Mouse (Mus musculus): ENCODE measurements around the gene BC005624. TPM values are rescaled to one million over a fixed set of nuclear protein-coding genes. Genes with fewer than 3 reads are reported as not detected.

The BC005624 gene
- total and polyA plus RNA-seq, 3 experiments, result 39.6 to 63.0 TPM; not detected in 1

DNA sequence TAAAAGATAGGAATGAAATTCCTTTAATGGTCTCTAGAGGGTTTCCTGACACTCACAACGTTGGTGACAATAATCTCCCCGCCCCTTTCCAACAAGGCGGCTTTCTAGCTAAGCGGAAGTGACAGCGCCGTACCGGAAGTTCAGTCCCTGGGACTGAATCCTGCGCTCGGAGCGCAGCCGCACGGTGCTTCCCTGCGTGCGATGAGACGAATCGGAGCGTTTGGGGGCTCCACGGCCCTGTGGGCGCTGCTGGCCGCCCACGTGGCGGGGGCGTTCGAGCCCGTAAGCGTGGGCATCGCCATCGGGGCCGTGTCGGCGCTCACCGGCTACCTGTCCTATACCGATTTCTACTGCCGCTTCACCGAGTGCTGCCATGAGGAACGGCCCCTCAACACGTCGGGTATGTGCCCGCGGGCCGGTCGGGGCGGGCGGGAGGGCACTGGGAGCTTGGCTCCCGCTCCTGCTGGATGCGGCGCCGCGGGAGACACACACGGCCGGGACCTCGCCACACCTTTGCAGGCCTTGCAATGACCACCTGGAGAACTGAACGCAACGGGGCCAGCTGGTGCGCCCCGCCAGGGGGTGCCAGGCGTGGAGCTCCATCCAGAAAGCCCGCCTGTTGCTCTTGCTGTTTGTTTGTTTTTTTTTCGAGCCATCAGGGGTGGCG is 29.0 kb downstream of the BC005624 start, which contains the start of gene Tor1b (continued):
- TF ChIP-seq E2F4 (IDR thresholded peaks at IDR 0.05; ENCODE audit: borderline replicate concordance, low read depth, low read length) (0 out of 2 replicates have a peak, but pooled peaks have one; percentile 8), ELF1 (IDR thresholded peaks at IDR 0.05; ENCODE audit: low read depth, low read length) (peak; percentile 87), MYC (IDR thresholded peaks at IDR 0.05; ENCODE audit: low read depth, low read length) (peak; percentile 90)

DNA sequence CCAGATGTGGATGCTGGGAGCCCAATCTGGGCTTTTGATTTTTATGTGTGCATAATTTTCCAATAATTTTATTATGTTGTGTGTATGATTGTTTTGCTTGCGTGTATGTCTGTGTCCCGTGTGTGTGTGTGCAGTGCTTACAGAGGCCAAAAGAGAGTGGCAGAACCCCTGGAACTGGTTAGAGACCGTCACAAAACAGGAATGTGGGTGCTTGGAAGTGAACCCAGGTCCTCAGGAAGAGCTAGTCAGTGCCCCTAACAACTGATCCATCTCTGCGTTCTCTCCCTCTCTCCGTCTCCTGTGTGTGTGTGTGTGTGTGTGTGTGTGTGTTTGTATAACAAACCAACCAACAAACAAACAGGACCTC is 29.6 kb downstream of the BC005624 start:
- Histone ChIP-seq H3K9me3 (replicated peaks; ENCODE audit: insufficient read depth, low read length) (no peaks in the 10 kb centered on the region), H3K4me1 (ENCODE audit: control insufficient read depth in 1 of 2, insufficient read depth in 2 of 2, low read length in 2 of 2) (peaks cover 4 to 14% of the 10 kb centered on the region in 2 experiments; a peak in 2 of 4 replicates), H3K9ac (ENCODE audit: control insufficient read depth, low read depth, low read length, poor library complexity, severe bottlenecking) (peak overlapping the region; percentile 67), H3K36me3 (ENCODE audit: control insufficient read depth in 1 of 2, insufficient read depth in 2 of 2, low read length in 2 of 2) (peaks cover 6 to 8% of the 10 kb centered on the region in 2 experiments; a peak in 2 of 4 replicates), H3K79me2 (ENCODE audit: control insufficient read depth, insufficient read depth, low read length, poor library complexity) (peaks cover 41% of the 10 kb centered on the region), H3K27ac (ENCODE audit: control insufficient read depth, low read depth, low read length) (peak overlapping the region; percentile 62), H3K4me3 (ENCODE audit: control insufficient read depth in 1 of 2, insufficient read depth in 1 of 2, low read depth in 2 of 2, low read length in 2 of 2) (peak overlapping the region; percentile 45 to 84), H3K27me3 (ENCODE audit: control insufficient read depth in 1 of 2, insufficient read depth in 2 of 2, low read length in 2 of 2) (peaks cover 0 to 4% of the 10 kb centered on the region in 2 experiments; a peak in 3 of 4 replicates)
- no peak for TF ChIP-seq TAL1 (IDR thresholded peaks at IDR 0.05; ENCODE audit: low read length)
- TF ChIP-seq MAX (IDR thresholded peaks at IDR 0.05; ENCODE audit: low read length), result no peak
- no peak for TF ChIP-seq MAFK (IDR thresholded peaks at IDR 0.05; ENCODE audit: borderline replicate concordance, low read depth, low read length)
- TF ChIP-seq GATA1 (IDR thresholded peaks at IDR 0.05; ENCODE audit: low read depth, low read length), result no peak
- TF ChIP-seq MYC (IDR thresholded peaks at IDR 0.05; ENCODE audit: low read depth, low read length), result no peak
- no peak for TF ChIP-seq KAT2A (conservative IDR thresholded peaks at IDR 0.05; ENCODE audit: low read depth, low read length)
- no peak for TF ChIP-seq POLR2A (IDR thresholded peaks at IDR 0.05; ENCODE audit: control insufficient read depth in 1 of 2, insufficient read depth in 1 of 2, low read depth in 1 of 2, low read length in 2 of 2, poor library complexity in 1 of 2)
- TF ChIP-seq TBP (IDR thresholded peaks at IDR 0.05; ENCODE audit: low read depth, low read length), result no peak
- TF ChIP-seq SMC3 (IDR thresholded peaks at IDR 0.05; ENCODE audit: low read depth, low read length), result no peak
- no peak for TF ChIP-seq BHLHE40 (IDR thresholded peaks at IDR 0.05; ENCODE audit: borderline replicate concordance, low read depth, low read length)
- TF ChIP-seq TCF12 (IDR thresholded peaks at IDR 0.05; ENCODE audit: low read depth, low read length), result no peak
- TF ChIP-seq CTCF (IDR thresholded peaks at IDR 0.05 in 2 of 3, conservative IDR thresholded peaks at IDR 0.05 in 1 of 3; ENCODE audit: control insufficient read depth in 1 of 3, insufficient read depth in 1 of 3, low read depth in 2 of 3, low read length in 3 of 3, poor library complexity in 1 of 3, severe bottlenecking in 1 of 3), result no peak
- no peak for TF ChIP-seq ZMIZ1 (IDR thresholded peaks at IDR 0.05; ENCODE audit: low read depth, low read length)
- no peak for TF ChIP-seq ZKSCAN1 (IDR thresholded peaks at IDR 0.05; ENCODE audit: low read depth, low read length)
- no peak for TF ChIP-seq SIN3A (IDR thresholded peaks at IDR 0.05; ENCODE audit: low read length)
- TF ChIP-seq RAD21 (IDR thresholded peaks at IDR 0.05; ENCODE audit: low read depth, low read length), result no peak
- no peak for DNase-seq (ENCODE audit: low read depth, low spot score)

DNA sequence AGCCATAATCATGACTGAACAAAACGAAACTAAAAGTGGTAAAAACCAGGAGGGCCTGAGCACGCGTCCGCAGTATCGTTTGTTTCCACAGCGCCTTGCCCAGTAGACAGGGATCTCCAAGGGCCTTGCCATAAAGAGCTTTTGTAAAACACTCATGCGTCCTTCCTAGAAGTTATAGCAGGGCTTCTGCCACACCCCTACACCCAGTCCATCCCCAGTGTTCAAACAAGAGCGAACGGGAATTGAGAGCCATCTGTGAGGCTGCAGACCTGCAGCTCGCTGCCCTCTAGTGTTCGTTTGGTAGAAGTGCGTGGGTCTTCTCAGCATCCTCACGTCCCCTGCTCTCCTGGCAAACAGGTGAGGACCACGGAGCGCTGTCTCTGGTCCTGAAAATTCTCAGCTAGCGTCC is 39.4 kb downstream of the BC005624 start:
- DNase-seq (ENCODE audit: low read depth, low spot score), result peak; percentile 93
- Histone ChIP-seq H3K27me3 (ENCODE audit: control insufficient read depth in 1 of 2, insufficient read depth in 2 of 2, low read length in 2 of 2) (peaks cover 7 to 9% of the 10 kb centered on the region in 2 experiments), H3K27ac (ENCODE audit: control insufficient read depth, low read depth, low read length) (peak overlapping the region; percentile 3; the same call in 1 of the 2 replicates), H3K79me2 (ENCODE audit: control insufficient read depth, insufficient read depth, low read length, poor library complexity) (no peaks in the 10 kb centered on the region; the same call in 1 of the 2 replicates), H3K9ac (ENCODE audit: control insufficient read depth, low read depth, low read length, poor library complexity, severe bottlenecking) (peak overlapping the region; percentile 51), H3K4me1 (ENCODE audit: control insufficient read depth in 1 of 2, insufficient read depth in 2 of 2, low read length in 2 of 2) (peaks cover 0 to 4% of the 10 kb centered on the region in 2 experiments; a peak in 2 of 4 replicates), H3K36me3 (ENCODE audit: control insufficient read depth in 1 of 2, insufficient read depth in 2 of 2, low read length in 2 of 2) (peaks cover 0 to 7% of the 10 kb centered on the region in 2 experiments; a peak in 1 of 4 replicates), H3K4me3 (ENCODE audit: control insufficient read depth in 1 of 2, insufficient read depth in 1 of 2, low read depth in 2 of 2, low read length in 2 of 2) (peak overlapping the region; percentile 62 to 82), H3K9me3 (replicated peaks; ENCODE audit: insufficient read depth, low read length) (no peaks in the 10 kb centered on the region)
- peak; percentile 60; the same call in 1 of the 2 replicates for TF ChIP-seq HCFC1 (IDR thresholded peaks at IDR 0.05; ENCODE audit: low read depth, low read length)
- peak in 1 of 2 experiments; percentile 55; a peak in 2 of 4 replicates for TF ChIP-seq POLR2A (IDR thresholded peaks at IDR 0.05; ENCODE audit: control insufficient read depth in 1 of 2, insufficient read depth in 1 of 2, low read depth in 1 of 2, low read length in 2 of 2, poor library complexity in 1 of 2)
- peak; percentile 41; the same call in 1 of the 2 replicates for TF ChIP-seq MAZ (IDR thresholded peaks at IDR 0.05; ENCODE audit: low read depth, low read length)
- no peak for TF ChIP-seq JUND (IDR thresholded peaks at IDR 0.05; ENCODE audit: low read depth, low read length)
- no peak for TF ChIP-seq MEF2A (IDR thresholded peaks at IDR 0.05; ENCODE audit: extremely low read depth, insufficient replicate concordance, low read depth, low read length, poor library complexity, severe bottlenecking)
- TF ChIP-seq POLR2AphosphoS5 (IDR thresholded peaks at IDR 0.05; ENCODE audit: borderline replicate concordance, low read depth, low read length), result no peak
- TF ChIP-seq ZNF384 (IDR thresholded peaks at IDR 0.05; ENCODE audit: low read depth, low read length), result no peak
- TF ChIP-seq USF1 (IDR thresholded peaks at IDR 0.05; ENCODE audit: low read depth, low read length), result no peak
- TF ChIP-seq MAFK (IDR thresholded peaks at IDR 0.05; ENCODE audit: borderline replicate concordance, low read depth, low read length), result no peak
- TF ChIP-seq MYB (IDR thresholded peaks at IDR 0.05; ENCODE audit: low read depth, low read length), result no peak
- no peak for TF ChIP-seq TAL1 (IDR thresholded peaks at IDR 0.05; ENCODE audit: low read length)
- peak; percentile 87 for TF ChIP-seq MXI1 (IDR thresholded peaks at IDR 0.05; ENCODE audit: low read depth, low read length)
- no peak for TF ChIP-seq EP300 (IDR thresholded peaks at IDR 0.05; ENCODE audit: low read depth in 1 of 2, low read length in 2 of 2)

All from MEL (cell line).